Mouse (Mus musculus) neutrophil, adult 5-6 weeks (primary cell): ENCODE measurements around the gene Nrg3. TPM values are rescaled to one million over a fixed set of nuclear protein-coding genes. Genes with fewer than 3 reads are reported as not detected.

Experiments used
- ATAC-seq: fragments of 151-379, 151-347 bp; 2 replicates; pipeline ENCODE4 v1.8.0; 2017; ENCODE audit warnings: mild to moderate bottlenecking, moderate TSS enrichment; ENCODE audit not compliant: insufficient number of reproducible peaks, poor library complexity, low FRiP score, severe bottlenecking; ENCODE audit errors: extremely low read depth
- total RNA-seq: library from RNA; stranded (forward); fragments of 200-1000 nt; gene quantifications from 2 replicates; pipeline ENCODE4 v1.2.3, GENCODE M21; 2017

The Nrg3 gene
- total RNA-seq, 1 experiment from 2014 or later, result not detected

- no peak for ATAC-seq
These were observed 769.0 kb downstream of the Nrg3 start for GRCm38 (mm10) chr14:38703894-38704293.

- ATAC-seq, result no peak
These were observed 770.1 kb downstream of the Nrg3 start for GRCm38 (mm10) chr14:38702596-38703393.

- no peak for ATAC-seq
These were observed 771.5 kb downstream of the Nrg3 start for GRCm38 (mm10) chr14:38701413-38701812.

GRCm38 (mm10) chr14:38700972-38701371, 771.9 kb downstream of the Nrg3 start:
- no peak for ATAC-seq

- ATAC-seq, result no peak
These were observed 812.9 kb downstream of the Nrg3 start for GRCm38 (mm10) chr14:38659973-38660372.

GRCm38 (mm10) chr14:38637070-38637469, 835.8 kb downstream of the Nrg3 start:
- ATAC-seq, result no peak

GRCm38 (mm10) chr14:38630114-38630513, 842.8 kb downstream of the Nrg3 start:
- no peak for ATAC-seq

GRCm38 (mm10) chr14:38629671-38630070, 843.2 kb downstream of the Nrg3 start:
- ATAC-seq, result no peak

GRCm38 (mm10) chr14:38628862-38629619, 843.8 kb downstream of the Nrg3 start:
- no peak for ATAC-seq

GRCm38 (mm10) chr14:38616969-38617368, 855.9 kb downstream of the Nrg3 start:
- ATAC-seq, result no peak

- no peak for ATAC-seq
These were observed 875.2 kb downstream of the Nrg3 start for GRCm38 (mm10) chr14:38597735-38598134.

GRCm38 (mm10) chr14:38594297-38594696, 878.6 kb downstream of the Nrg3 start:
- no peak for ATAC-seq

- no peak for ATAC-seq
These were observed 896.1 kb downstream of the Nrg3 start for GRCm38 (mm10) chr14:38576796-38577195.

- ATAC-seq, result no peak
These were observed 904.7 kb downstream of the Nrg3 start for GRCm38 (mm10) chr14:38568184-38568583.

- no peak for ATAC-seq
These were observed 906.7 kb downstream of the Nrg3 start for GRCm38 (mm10) chr14:38566182-38566581.

- ATAC-seq, result no peak
These were observed 918.3 kb downstream of the Nrg3 start for GRCm38 (mm10) chr14:38554636-38555035.

GRCm38 (mm10) chr14:38547257-38547656, 925.6 kb downstream of the Nrg3 start:
- ATAC-seq, result no peak

- no peak for ATAC-seq
These were observed 937.7 kb downstream of the Nrg3 start for GRCm38 (mm10) chr14:38535181-38535580.

GRCm38 (mm10) chr14:38533495-38533894, 939.4 kb downstream of the Nrg3 start:
- no peak for ATAC-seq

GRCm38 (mm10) chr14:38516232-38516631, 956.7 kb downstream of the Nrg3 start:
- ATAC-seq, result no peak
